Mouse (Mus musculus) testis, adult 2 months (tissue): ENCODE data around the gene Tbx3. TPM values are rescaled to one million over a fixed set of nuclear protein-coding genes. Genes with fewer than 3 reads are reported as not detected.

Experiments used
- H3K27ac ChIP-seq: fragments of 200-500 bp; 2 replicates; pipeline ENCODE4 v1.5.1; 2012; ENCODE audit warnings: low read depth, low read length; ENCODE audit not compliant: control insufficient read depth, insufficient read depth
- H3K27me3 ChIP-seq: fragments of 200-500 bp; 2 replicates; pipeline ENCODE4 v1.6.1; 2012; ENCODE audit warnings: mild to moderate bottlenecking, low read length, moderate library complexity; ENCODE audit not compliant: control insufficient read depth, insufficient read depth
- H3K36me3 ChIP-seq: fragments of 200-500 bp; 2 replicates; pipeline ENCODE4 v1.6.1; 2012; ENCODE audit warnings: mild to moderate bottlenecking, low read length; ENCODE audit not compliant: control insufficient read depth, insufficient read depth
- H3K4me1 ChIP-seq: fragments of 200-500 bp; 2 replicates; pipeline ENCODE4 v1.6.1; 2012; ENCODE audit warnings: low read length; ENCODE audit not compliant: control insufficient read depth, insufficient read depth
- H3K4me3 ChIP-seq: fragments of 200-500 bp; 2 replicates; pipeline ENCODE4 v1.5.1; 2012; ENCODE audit warnings: low read depth, mild to moderate bottlenecking, low read length, moderate library complexity, mixed read lengths; ENCODE audit not compliant: control insufficient read depth
- CTCF ChIP-seq: fragments of 200-500 bp; IDR thresholded peaks from 2 replicates; pipeline ENCODE4 v1.5.1; 2012; ENCODE audit warnings: low read depth, mild to moderate bottlenecking, inconsistent platforms, low read length, moderate library complexity; ENCODE audit not compliant: control insufficient read depth, insufficient read depth, insufficient replicate concordance
- POLR2A ChIP-seq: fragments of 200-500 bp; IDR thresholded peaks from 2 replicates; pipeline ENCODE4 v1.6.1; 2012; ENCODE audit warnings: low read depth, mild to moderate bottlenecking, inconsistent platforms, low read length, moderate library complexity; ENCODE audit not compliant: control insufficient read depth
- polyA plus RNA-seq: library from polyadenylated mRNA; depleted of rRNA; stranded (reverse); fragments of >200 nt; gene quantifications from 2 replicates; pipeline ENCODE4 v1.2.3, GENCODE M21; 2012; rRNA removed

Gene Tbx3
- polyA plus RNA-seq, 1 experiment, result 0.52 TPM

GRCm38 (mm10) chr5:119709826-119710559, 39.5 kb downstream of the Tbx3 start:
- no peaks in the 10 kb centered on the region for H3K36me3 ChIP-seq
- H3K27ac ChIP-seq, result no peak overlapping the region
- no peak for TF ChIP-seq CTCF
- TF ChIP-seq POLR2A, result no peak
- H3K4me3 ChIP-seq, result no peak overlapping the region
- no peaks in the 10 kb centered on the region; the same call in 1 of the 2 replicates for H3K4me1 ChIP-seq
- H3K27me3 ChIP-seq, result no peaks in the 10 kb centered on the region

GRCm38 (mm10) chr5:119710756-119711155, 40.3 kb downstream of the Tbx3 start:
- H3K36me3 ChIP-seq, result no peaks in the 10 kb centered on the region
- TF ChIP-seq POLR2A (no peak), CTCF (no peak)
- H3K4me1 ChIP-seq, result no peaks in the 10 kb centered on the region; the same call in 1 of the 2 replicates
- no peak overlapping the region for H3K27ac ChIP-seq
- no peaks in the 10 kb centered on the region for H3K27me3 ChIP-seq
- H3K4me3 ChIP-seq, result no peak overlapping the region

- Histone ChIP-seq H3K4me1 (no peaks in the 10 kb centered on the region), H3K27ac (no peak overlapping the region), H3K27me3 (no peaks in the 10 kb centered on the region), H3K4me3 (no peak overlapping the region), H3K36me3 (no peaks in the 10 kb centered on the region)
- TF ChIP-seq CTCF, result no peak
- no peak for TF ChIP-seq POLR2A
Observed at GRCm38 (mm10) chr5:119711626-119712025, 41.2 kb downstream of the Tbx3 start.

GRCm38 (mm10) chr5:119712679-119713246, 42.3 kb downstream of the Tbx3 start:
- H3K4me1 ChIP-seq, result no peaks in the 10 kb centered on the region
- H3K36me3 ChIP-seq, result no peaks in the 10 kb centered on the region
- TF ChIP-seq POLR2A (no peak), CTCF (peak; percentile 97)
- no peaks in the 10 kb centered on the region for H3K27me3 ChIP-seq
- H3K4me3 ChIP-seq, result no peak overlapping the region
- no peak overlapping the region for H3K27ac ChIP-seq

GRCm38 (mm10) chr5:119720471-119721265, 50.2 kb downstream of the Tbx3 start:
- H3K27me3 ChIP-seq, result no peaks in the 10 kb centered on the region
- no peak overlapping the region for H3K27ac ChIP-seq
- no peaks in the 10 kb centered on the region for H3K4me1 ChIP-seq
- no peaks in the 10 kb centered on the region for H3K36me3 ChIP-seq
- H3K4me3 ChIP-seq, result no peak overlapping the region
- no peak for TF ChIP-seq CTCF
- TF ChIP-seq POLR2A, result no peak

- no peak for TF ChIP-seq POLR2A
- no peak for TF ChIP-seq CTCF
- Histone ChIP-seq H3K36me3 (no peaks in the 10 kb centered on the region), H3K4me1 (no peaks in the 10 kb centered on the region), H3K27me3 (no peaks in the 10 kb centered on the region), H3K27ac (no peak overlapping the region), H3K4me3 (no peak overlapping the region)
Observed at GRCm38 (mm10) chr5:119732978-119733377, 62.5 kb downstream of the Tbx3 start.

Other genes starting within 250 kb of the Tbx3 start
- 5.8 TPM in 2 replicates for gene Tbx5, start 162.0 kb downstream of the Tbx3 start, polyA plus RNA-seq